Mouse (Mus musculus): Measurements from ENCODE around the gene Slc6a3.

- TF ChIP-seq CTCF (conservative IDR thresholded peaks at IDR 0.05; ENCODE audit: low read length) (no peak), POU5F1 (IDR thresholded peaks at IDR 0.05; ENCODE audit: borderline replicate concordance, low read length) (no peak)
Observed at GRCm38 (mm10) chr13:73488105-73488504, 48.4 kb upstream of the Slc6a3 start.

All from E14TG2a.4 (cell line).